ENCODE assay signal across 12 mouse cellular contexts in genomic region chr14:40914701-40915100, GRCm38 (mm10). TPM values are rescaled to one million over a fixed set of nuclear protein-coding genes. Genes with fewer than 3 reads are reported as not detected.
DNase-seq lines count a peak whose midpoint lies in the region; ATAC-seq and TF ChIP-seq lines count a peak whose summit lies in the region.
"Had no signal": no experiment of that assay in that cellular context is flagged by ENCODE, and none has a peak within 500 bp of the region (broad histone marks: within the 10 kb centered on the region; RNA-seq: fewer than 3 reads in every experiment).

No protein-coding gene starts in this region.

- no peak overlapping the region for H3K4me2 ChIP-seq in lung, embryonic 16.5 days (ENCODE audit: low read depth, low read length)
- H3K4me2 ChIP-seq in kidney, postnatal 0 days (ENCODE audit: low read length): no peak overlapping the region
- no peak overlapping the region for H3K4me2 ChIP-seq in midbrain, embryonic 14.5 days (ENCODE audit: low read length)

- H3K36me3 ChIP-seq in lung, embryonic 16.5 days (ENCODE audit: control insufficient read depth, insufficient read depth, low read length): peaks cover 35% of the 10 kb centered on the region
- H3K36me3 ChIP-seq in kidney, postnatal 0 days (ENCODE audit: insufficient read depth, low read length): peaks cover 48% of the 10 kb centered on the region
- peaks cover 54% of the 10 kb centered on the region for H3K36me3 ChIP-seq in midbrain, embryonic 14.5 days (ENCODE audit: control insufficient read depth, insufficient read depth, low read length)

- no peaks in the 10 kb centered on the region for H3K9me3 ChIP-seq in lung, embryonic 16.5 days (ENCODE audit: control insufficient read depth, low read length)
- H3K9me3 ChIP-seq in kidney, postnatal 0 days (replicated peaks; ENCODE audit: low read length): no peaks in the 10 kb centered on the region
- H3K9me3 ChIP-seq in midbrain, embryonic 14.5 days (ENCODE audit: control insufficient read depth, low read length): no peaks in the 10 kb centered on the region
- H3K9me3 ChIP-seq: megakaryocyte, embryonic 14.5 days had no signal

- no peak overlapping the region for H3K4me3 ChIP-seq in lung, embryonic 16.5 days (ENCODE audit: low read length)
- no peak overlapping the region for H3K4me3 ChIP-seq in kidney, postnatal 0 days (replicated peaks; ENCODE audit: low read depth, low read length)
- H3K4me3 ChIP-seq in midbrain, embryonic 14.5 days (replicated peaks; ENCODE audit: low read depth, low read length): no peak overlapping the region
- H3K4me3 ChIP-seq: erythroblast, embryonic 14.5 days had no signal

- WGBS in lung, embryonic 16.5 days: 58% methylated on average over 3 of the region's 3 CpGs
- 21% methylated on average over 3 of the region's 3 CpGs for WGBS in kidney, postnatal 0 days
- WGBS in midbrain, embryonic 14.5 days: 86% methylated on average over 3 of the region's 3 CpGs

- TF ChIP-seq CTCF in kidney, postnatal 0 days (IDR thresholded peaks at IDR 0.05; ENCODE audit: low read depth): no peak

- no peak overlapping the region for H3K9ac ChIP-seq in lung, embryonic 16.5 days (ENCODE audit: low read length)
- H3K9ac ChIP-seq in kidney, postnatal 0 days (ENCODE audit: low read depth, low read length): no peak overlapping the region
- no peak overlapping the region for H3K9ac ChIP-seq in midbrain, embryonic 14.5 days (replicated peaks; ENCODE audit: low read length)

- H3K27me3 ChIP-seq in lung, embryonic 16.5 days (ENCODE audit: control insufficient read depth, insufficient read depth, low read depth, low read length): no peaks in the 10 kb centered on the region
- no peaks in the 10 kb centered on the region for H3K27me3 ChIP-seq in kidney, postnatal 0 days (ENCODE audit: insufficient read depth, low read length)
- H3K27me3 ChIP-seq in midbrain, embryonic 14.5 days (ENCODE audit: control insufficient read depth, insufficient read depth, low read length): no peaks in the 10 kb centered on the region
- H3K27me3 ChIP-seq: megakaryocyte, embryonic 14.5 days; Patski had no signal

- peak; percentile 37 to 75 for DNase-seq in adrenal gland, adult (ENCODE audit: inconsistent age in 2 of 2, low spot score in 1 of 2)
- DNase-seq in adrenal gland, postnatal 4 days (ENCODE audit: low spot score in 2 of 2): no peak
- no peak for DNase-seq in lung, postnatal 25 days (ENCODE audit: low spot score)
- peak; percentile 70 for DNase-seq in kidney, postnatal 0 days (ENCODE audit: low spot score)
- no peak for DNase-seq in midbrain, embryonic 14.5 days
- DNase-seq in gastrocnemius, postnatal 36 days: no peak
- no peak for DNase-seq in spleen, adult 12 weeks (ENCODE audit: low spot score)
- DNase-seq: cerebellum, adult 11-12 months had no signal

- peak; percentile 42; the same call in 1 of the 2 replicates for ATAC-seq in lung, embryonic 16.5 days (ENCODE audit: low read depth)
- ATAC-seq in kidney, postnatal 0 days (replicated peaks; ENCODE audit: low FRiP score, low read depth): no peak; the same call in 1 of the 2 replicates
- no peak for ATAC-seq in midbrain, embryonic 14.5 days (ENCODE audit: low FRiP score, low TSS enrichment)
- ATAC-seq: Patski had no signal

- peaks cover 5% of the 10 kb centered on the region for H3K4me1 ChIP-seq in lung, embryonic 16.5 days (replicated peaks; ENCODE audit: control insufficient read depth, insufficient read depth, low read length)
- peaks cover 13% of the 10 kb centered on the region; the same call in 1 of the 2 replicates for H3K4me1 ChIP-seq in kidney, postnatal 0 days (replicated peaks; ENCODE audit: insufficient read depth, low read length)
- H3K4me1 ChIP-seq in midbrain, embryonic 14.5 days (ENCODE audit: control insufficient read depth, insufficient read depth, low read length): no peaks in the 10 kb centered on the region

- peak overlapping the region; percentile 26 for H3K27ac ChIP-seq in lung, embryonic 16.5 days (ENCODE audit: low read length)
- peak overlapping the region; percentile 63 for H3K27ac ChIP-seq in kidney, postnatal 0 days
- H3K27ac ChIP-seq in midbrain, embryonic 14.5 days (replicated peaks; ENCODE audit: low read depth, low read length): no peak overlapping the region

- intact Hi-C loops in gastrocnemius, postnatal 36 days (cut with DNase I): no loop called here

RNA-seq across cellular contexts. Expression of gene Sh2d4b, which starts 21.6 kb away (rescaled TPM):
- 1 to 10 TPM; 3.4 to 3.6 TPM for total RNA-seq in adrenal gland, postnatal 4 days (2021)
- 0.73 and 2.0 TPM in 2 replicates for polyA plus RNA-seq in lung, embryonic 16.5 days (2015; fragmentation: Nextera tagmentation; extraction: Ambion mirVana)
- 0.72 and 1.0 TPM in 2 replicates for polyA plus RNA-seq in kidney, postnatal 0 days (2015; fragmentation: Nextera tagmentation; extraction: Ambion mirVana)
- 1.9 and 2.6 TPM in 2 replicates for polyA plus RNA-seq in midbrain, embryonic 14.5 days (2014; fragmentation: Nextera tagmentation; extraction: Ambion mirVana)
- under 1 TPM; 0.33 to 0.44 TPM for total RNA-seq in gastrocnemius, postnatal 36 days (2021)

RNA-seq across cellular contexts. Expression of gene Tspan14, which starts 51.9 kb away (rescaled TPM):
- total RNA-seq in adrenal gland, postnatal 4 days (2021): 10 to 100 TPM; 54.0 to 57.9 TPM
- 104 TPM in 2 replicates for polyA plus RNA-seq in lung, embryonic 16.5 days (2015; fragmentation: Nextera tagmentation; extraction: Ambion mirVana)
- 93.4 and 102 TPM in 2 replicates for polyA plus RNA-seq in kidney, postnatal 0 days (2015; fragmentation: Nextera tagmentation; extraction: Ambion mirVana)
- 57.2 and 79.6 TPM in 2 replicates for polyA plus RNA-seq in midbrain, embryonic 14.5 days (2014; fragmentation: Nextera tagmentation; extraction: Ambion mirVana)
- 10 to 100 TPM; 11.5 to 12.1 TPM for total RNA-seq in gastrocnemius, postnatal 36 days (2021)

Comparison
In these comparisons a context has a peak if more than half of its experiments do, and no peak if none do; other contexts are left out.
1. DNase-seq: peak in adrenal gland, adult (2 of 2) and kidney, postnatal 0 days (single experiment); none in adrenal gland, postnatal 4 days (0 of 2), lung, postnatal 25 days (single experiment), midbrain, embryonic 14.5 days (single experiment), gastrocnemius, postnatal 36 days (0 of 2) and spleen, adult 12 weeks (single experiment).